Mouse (Mus musculus): ENCODE results near the gene Casq1. TPM values are rescaled to one million over a fixed set of nuclear protein-coding genes. Genes with fewer than 3 reads are reported as not detected.
A peak's percentile ranks its signal among the peaks of the same experiment; 100 is the strongest.
"Not testable (repeated sequence)": the region's sequence is repeated elsewhere in the genome, so short reads cannot be mapped to it uniquely, and the experiment has no call there.

Gene Casq1
- total RNA-seq (2021): under 1 TPM in 1 of 2 experiments, not detected in 1; 0.46 TPM
- long read RNA-seq, experiment 1, transcript Casq1-201 (11 exons, 1,847 nt): major isoform, 11 of 12 reads
- long read RNA-seq, experiment 1, partial matches to known transcripts: 0 of 12 reads
- long read RNA-seq, experiment 1, other reads (novel, unspliced or antisense): 1 of 12 reads
- long read RNA-seq, experiment 2: 0 reads

DNA sequence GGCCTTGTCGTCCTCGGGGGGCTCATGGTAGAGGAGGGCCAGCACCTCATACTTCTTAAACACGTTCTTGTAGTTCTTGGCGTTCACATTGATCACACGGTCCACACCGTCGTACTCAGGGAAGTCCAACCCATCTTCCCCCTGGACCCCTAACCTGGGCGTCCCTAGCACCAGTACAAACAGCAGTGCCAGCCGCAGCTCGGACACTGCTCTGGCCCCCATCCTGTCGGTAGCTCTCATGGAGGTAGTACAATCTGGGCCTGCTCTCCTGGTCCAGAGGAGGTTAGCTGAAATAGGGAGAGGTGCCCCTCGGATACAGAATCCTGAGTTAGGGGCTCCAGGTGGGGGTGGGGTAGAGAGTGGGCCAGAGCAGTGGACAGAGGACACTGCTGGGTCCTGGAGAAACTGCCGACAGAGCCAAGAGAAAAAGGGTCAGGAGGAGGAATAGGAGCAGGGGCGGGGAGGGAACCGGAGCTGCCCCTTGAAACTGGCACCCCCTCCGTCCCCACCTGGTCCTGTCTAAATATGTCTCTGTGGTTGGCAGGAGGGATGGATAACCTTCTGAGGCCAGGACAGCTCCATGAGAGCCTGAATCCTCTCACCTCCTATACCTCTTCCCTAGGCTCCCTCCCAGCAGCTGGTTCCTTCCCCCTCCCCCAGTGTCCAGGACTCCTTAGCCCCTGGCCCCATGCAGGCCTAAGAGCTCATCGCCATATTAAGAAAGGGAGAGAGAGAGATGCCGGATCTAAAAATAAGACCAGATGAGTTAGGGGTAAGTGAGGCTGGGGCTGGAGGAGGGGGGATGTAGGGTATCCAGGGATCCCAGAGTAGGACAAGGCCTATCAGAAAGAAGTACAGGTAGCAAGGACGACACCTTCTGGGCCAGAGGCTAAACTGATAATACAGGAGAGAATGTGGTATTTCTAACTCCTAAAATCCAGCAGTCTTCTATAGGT, at the start of gene Casq1:
TSS of gene Casq1 (minus strand) at position 418 of the 956 bp plus-strand sequence.
- no peak for DNase-seq

GRCm38 (mm10) chr1:172261477-172262078, 41.9 kb upstream of the Casq1 start, which contains the start of gene Igsf8:
TSS of gene Igsf8 (plus strand) at chr1:172261641.
- no peak for DNase-seq

DNA sequence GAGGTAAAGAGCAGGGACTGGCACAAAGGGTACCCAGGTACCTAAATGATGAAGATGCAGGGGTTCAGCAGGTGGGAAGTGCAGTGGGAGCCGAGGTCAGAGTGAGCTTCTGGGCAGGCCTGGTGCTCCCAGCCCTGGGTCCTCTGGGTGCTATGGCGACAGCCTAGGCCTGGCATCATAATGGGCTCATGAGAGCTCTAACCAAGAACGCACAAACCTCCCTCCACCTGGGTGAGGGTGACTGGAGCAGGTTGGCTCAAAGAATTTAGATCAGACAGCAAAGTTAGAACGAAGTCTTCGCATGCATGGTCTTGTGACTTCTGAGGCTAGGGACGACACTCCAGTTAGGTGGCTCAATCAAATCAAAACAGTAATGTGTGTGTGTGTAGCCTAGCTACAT, 38.6 kb upstream of the Casq1 start, which contains the start of gene Atp1a4:
TSS of gene Atp1a4 (minus strand) at position 101 of the 400 bp plus-strand sequence.
- no peak for DNase-seq

DNA sequence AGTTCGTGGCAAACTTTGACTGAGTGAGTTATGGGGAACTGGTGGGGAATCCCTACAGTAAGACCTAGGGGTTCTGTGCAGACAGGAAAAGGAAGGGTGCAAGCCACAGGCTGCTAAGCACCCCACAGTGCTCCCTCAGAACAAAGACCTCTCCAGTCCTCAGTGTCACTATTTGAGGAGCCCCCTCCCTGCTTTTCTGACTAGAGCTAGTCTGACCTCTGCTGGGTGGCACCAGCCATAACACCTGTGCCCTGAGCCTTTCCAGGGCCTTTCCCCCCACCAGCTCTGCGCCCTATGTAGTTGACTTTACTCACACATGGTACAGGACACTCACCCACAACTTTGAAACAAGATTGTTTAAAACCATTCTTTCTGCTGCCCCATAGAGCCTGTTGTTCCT, 28.0 kb upstream of the Casq1 start:
- peak; percentile 29 to 36 for DNase-seq

- DNase-seq: no peak
These were observed 27.5 kb upstream of the Casq1 start for GRCm38 (mm10) chr1:172247216-172247615.

DNA sequence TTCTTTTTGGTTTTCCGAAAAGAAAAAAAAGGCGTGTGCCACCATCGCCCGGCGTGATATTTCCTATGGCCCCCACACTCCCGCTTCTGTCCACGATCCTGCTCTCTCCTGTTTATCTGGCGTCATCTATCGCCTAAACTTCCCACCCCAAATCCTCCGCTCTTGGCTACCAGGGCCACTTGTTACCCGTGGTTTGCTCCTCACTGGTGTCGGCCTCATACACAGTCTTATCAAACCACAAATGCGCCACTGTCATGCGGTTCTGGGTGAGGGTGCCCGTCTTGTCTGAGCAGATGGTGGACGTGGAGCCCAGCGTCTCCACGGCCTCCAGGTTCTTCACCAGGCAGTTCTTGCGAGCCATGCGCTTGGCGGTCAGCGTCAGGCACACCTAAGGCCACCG, 25.0 kb upstream of the Casq1 start:
- not testable (repeated sequence) for DNase-seq

GRCm38 (mm10) chr1:172243547-172244205, 24.0 kb upstream of the Casq1 start:
- DNase-seq: peak; percentile 30 to 53

GRCm38 (mm10) chr1:172242401-172242800, 22.7 kb upstream of the Casq1 start:
- DNase-seq: no peak

DNA sequence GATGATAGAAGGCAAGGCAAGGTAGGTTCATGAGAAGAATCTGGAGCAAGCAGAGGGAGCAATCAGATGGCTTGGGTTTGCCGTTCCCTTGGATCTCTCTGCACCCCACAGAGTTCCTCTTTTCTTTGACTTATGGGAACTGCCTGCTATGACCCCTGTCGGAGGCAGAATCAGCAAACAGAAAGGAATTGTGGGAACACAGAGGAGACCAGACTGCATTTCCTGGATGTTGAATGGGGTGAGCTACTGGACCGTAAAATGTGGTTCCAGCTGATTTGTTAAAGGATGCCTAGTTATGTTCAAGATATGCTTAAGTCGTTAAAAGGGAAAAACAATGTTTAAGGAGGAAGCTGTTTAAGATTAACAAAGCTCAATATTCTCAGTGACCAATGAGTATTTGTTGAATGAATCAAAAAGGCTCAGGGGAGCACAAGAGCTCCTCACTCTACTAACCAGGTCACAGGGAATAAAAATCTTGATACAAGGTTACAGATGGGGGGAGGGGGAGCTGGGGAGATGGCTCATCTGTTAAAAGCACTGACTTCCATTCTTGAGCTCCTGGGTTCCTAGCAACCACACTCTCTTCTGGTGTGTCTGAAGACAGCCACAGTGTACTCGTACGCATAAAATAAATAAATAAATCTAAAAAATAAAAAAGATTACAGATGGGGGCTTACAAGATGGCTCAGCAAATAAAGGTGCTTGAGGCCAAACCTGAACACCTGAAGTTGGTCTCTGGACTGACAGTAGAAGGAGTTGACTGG, 21.5 kb upstream of the Casq1 start:
- no peak for DNase-seq

- no peak for DNase-seq
These were observed 9.5 kb upstream of the Casq1 start for GRCm38 (mm10) chr1:172229215-172229614.

DNA sequence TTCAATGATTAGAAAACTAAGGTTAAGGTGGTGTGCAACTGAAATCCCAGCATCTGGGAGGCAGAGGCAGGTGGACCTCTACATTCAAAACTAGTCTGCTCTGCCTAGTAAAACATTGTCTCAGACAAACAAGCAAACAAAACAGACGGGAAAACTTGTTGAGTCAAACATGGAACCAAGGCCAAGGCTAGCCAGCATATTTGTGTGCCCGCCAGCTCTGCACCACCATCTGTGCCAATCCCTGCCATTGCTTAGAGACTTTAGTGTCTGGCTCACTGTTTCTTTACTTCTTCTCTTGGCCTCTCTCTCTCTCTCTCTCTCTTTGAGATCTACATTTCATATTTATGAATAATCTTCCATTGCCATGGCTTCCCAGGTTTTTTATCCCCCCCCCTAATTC, 8.5 kb upstream of the Casq1 start:
- DNase-seq: peak; percentile 65 to 73

GRCm38 (mm10) chr1:172221297-172222063, 1.8 kb upstream of the Casq1 start:
- DNase-seq: no peak

DNA sequence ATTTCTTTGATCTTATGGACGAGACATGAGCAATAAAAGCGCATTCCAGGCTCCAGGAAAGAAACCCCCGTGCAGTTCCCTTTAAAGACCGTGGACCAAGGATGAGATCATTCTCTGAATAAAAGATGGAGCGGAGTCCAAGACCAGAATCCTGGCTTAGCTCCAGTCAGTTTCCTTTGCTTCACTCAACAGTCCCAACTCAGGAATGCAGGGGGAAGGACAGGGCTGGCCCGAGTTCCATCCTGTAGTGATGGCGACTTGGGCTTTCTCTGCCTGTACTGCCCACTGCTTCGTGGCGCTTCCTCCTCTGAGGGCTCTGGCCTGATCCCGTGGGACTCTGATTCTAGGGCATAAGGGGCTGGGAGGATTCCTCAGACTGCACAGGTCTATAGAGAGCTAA, 746 bp upstream of the Casq1 start:
- peak; percentile 50 to 73 for DNase-seq

GRCm38 (mm10) chr1:172218164-172218910, 1.3 kb downstream of the Casq1 start:
- DNase-seq: no peak

GRCm38 (mm10) chr1:172217148-172217547, 2.5 kb downstream of the Casq1 start:
- DNase-seq: peak; percentile 94 to 95

GRCm38 (mm10) chr1:172214748-172215147, 4.9 kb downstream of the Casq1 start:
- DNase-seq: peak in 1 of 2 experiments; percentile 48

GRCm38 (mm10) chr1:172213771-172214170, 5.9 kb downstream of the Casq1 start:
- DNase-seq: no peak

- DNase-seq: no peak
These were observed 6.9 kb downstream of the Casq1 start for GRCm38 (mm10) chr1:172212776-172213175.

DNA sequence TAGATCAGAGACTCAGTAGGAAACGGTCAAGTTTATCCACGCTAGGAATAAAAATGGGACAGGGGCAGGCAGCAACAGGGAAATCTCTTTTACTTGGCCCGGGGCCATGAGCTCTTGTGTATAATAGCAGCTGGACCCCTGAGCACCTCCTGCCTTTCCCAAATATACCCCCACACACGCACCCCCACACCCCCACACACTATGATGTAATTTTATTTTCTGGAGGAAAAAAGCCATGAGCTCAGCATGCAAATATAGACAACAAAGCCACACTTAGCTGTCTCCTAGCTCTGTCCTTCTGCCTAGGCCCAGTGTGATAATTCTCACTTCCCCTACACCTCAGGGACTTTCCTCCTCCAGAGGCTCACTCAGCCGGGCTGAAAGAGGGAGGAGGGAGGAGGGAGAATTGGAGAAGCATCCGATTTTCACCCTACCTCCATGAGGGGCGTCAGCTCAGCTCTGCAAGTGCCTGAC, 12.5 kb downstream of the Casq1 start:
- no peak for DNase-seq

All from adrenal gland, postnatal 36 days (tissue).